Mouse (Mus musculus) bone marrow macrophage, adult 2 months (primary cell): ENCODE measurements around the gene Nkx6-2. TPM values are rescaled to one million over a fixed set of nuclear protein-coding genes. Genes with fewer than 3 reads are reported as not detected.

Experiments used
- H3K27ac ChIP-seq: 2 replicates; pipeline ENCODE4 v1.5.1; 2012; ENCODE audit warnings: low read depth, low read length; ENCODE audit not compliant: insufficient read depth
- H3K4me1 ChIP-seq: 2 replicates; pipeline ENCODE4 v1.6.1; 2012; ENCODE audit warnings: low read length; ENCODE audit not compliant: control insufficient read depth, insufficient read depth
- H3K4me3 ChIP-seq: 2 replicates; pipeline ENCODE4 v1.5.1; 2012; ENCODE audit warnings: mild to moderate bottlenecking, low read length, moderate library complexity; ENCODE audit not compliant: insufficient read depth
- CTCF ChIP-seq: IDR thresholded peaks from 2 replicates; pipeline ENCODE4 v1.5.1; 2012; ENCODE audit warnings: low read depth, mild to moderate bottlenecking, low read length, moderate library complexity
- POLR2A ChIP-seq: IDR thresholded peaks from 2 replicates; pipeline ENCODE4 v1.6.1; 2012; ENCODE audit warnings: mild to moderate bottlenecking, low read depth, low read length, borderline replicate concordance
- polyA plus RNA-seq: library from polyadenylated mRNA; stranded (reverse); fragments of >200 nt; gene quantifications from 2 replicates; pipeline ENCODE4 v1.2.4, GENCODE M21; 2012; ENCODE audit not compliant: missing spikeins, insufficient read depth, insufficient read length

Gene Nkx6-2
- polyA plus RNA-seq, 1 experiment: not detected

DNA sequence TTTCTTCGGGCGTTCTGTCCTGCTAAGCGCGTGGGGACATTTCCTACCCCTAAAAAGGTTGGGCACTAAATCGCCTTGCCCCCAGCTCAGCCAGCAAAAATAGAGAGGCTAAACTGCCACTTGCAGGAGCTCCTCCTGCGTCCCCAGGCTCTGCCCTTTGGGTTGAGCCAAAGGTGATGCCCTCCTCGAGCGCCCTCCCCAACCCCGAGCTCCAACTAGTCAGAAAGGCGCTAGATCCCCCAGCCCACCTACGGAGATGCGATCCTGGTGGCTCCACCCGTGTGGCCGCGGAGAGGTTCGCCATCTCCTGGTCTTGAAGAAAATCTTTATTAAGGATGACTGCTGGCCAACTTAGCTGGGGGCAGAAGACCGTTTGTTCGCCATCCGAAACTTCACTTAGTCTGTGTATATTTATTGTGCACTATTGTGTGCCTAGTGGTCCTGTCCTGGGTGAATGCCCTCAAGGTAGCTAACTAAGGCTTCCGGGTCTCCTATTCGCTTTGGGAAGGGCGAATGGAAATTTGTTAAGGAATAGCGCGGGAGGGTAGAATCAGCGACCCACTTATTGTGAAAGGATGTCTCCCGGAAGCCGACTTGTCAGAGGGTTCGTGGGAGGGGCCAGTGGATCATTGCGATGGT, 2.7 kb upstream of the Nkx6-2 start:
- TF ChIP-seq POLR2A (no peak), CTCF (no peak)
- H3K27ac ChIP-seq: no peak overlapping the region
- H3K4me1 ChIP-seq: 0 out of 2 replicates have a peak, but pooled peaks cover 2% of the 10 kb centered on the region
- H3K4me3 ChIP-seq: no peak overlapping the region

- H3K4me3 ChIP-seq: peak overlapping the region; percentile 25
- no peak for TF ChIP-seq POLR2A
- no peak for TF ChIP-seq CTCF
- no peak overlapping the region for H3K27ac ChIP-seq
- 0 out of 2 replicates have a peak, but pooled peaks cover 2% of the 10 kb centered on the region for H3K4me1 ChIP-seq
Observed at GRCm38 (mm10) chr7:139584221-139585175, 1.9 kb upstream of the Nkx6-2 start.

DNA sequence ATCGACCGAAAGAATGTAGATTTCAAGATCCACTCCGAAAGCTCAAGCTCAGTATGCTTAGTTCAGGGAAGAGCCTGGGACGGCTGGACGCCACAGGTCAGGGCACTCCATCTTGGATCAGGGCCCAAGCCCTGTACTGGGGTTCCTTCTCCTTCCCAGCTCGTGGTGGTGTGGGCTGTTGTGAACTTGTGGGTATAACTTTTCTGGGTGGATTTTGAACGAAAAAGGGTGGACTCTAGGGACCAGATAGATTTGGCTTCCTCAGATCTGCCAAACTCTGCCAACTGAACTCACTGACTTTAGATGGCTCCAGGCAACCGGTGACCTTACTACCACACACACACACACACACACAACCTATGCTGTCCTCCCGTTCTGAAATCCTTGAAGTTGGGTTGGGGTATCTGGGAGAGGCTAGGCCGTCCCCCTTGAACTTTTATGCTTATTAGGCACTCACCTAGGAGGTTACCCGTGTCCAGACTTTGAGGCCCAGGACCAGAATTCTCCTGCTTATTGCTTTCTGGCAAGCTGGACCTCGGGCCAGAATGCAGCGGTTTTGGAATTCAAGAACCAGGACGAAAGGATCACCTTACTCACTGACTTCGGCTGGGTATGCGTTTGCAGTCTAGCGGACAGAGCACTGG, 619 bp upstream of the Nkx6-2 start:
- no peaks in the 10 kb centered on the region for H3K4me1 ChIP-seq
- TF ChIP-seq CTCF (no peak), POLR2A (no peak)
- no peak overlapping the region for H3K27ac ChIP-seq
- H3K4me3 ChIP-seq: no peak overlapping the region

GRCm38 (mm10) chr7:139581801-139582571, 611 bp downstream of the Nkx6-2 start:
- no peaks in the 10 kb centered on the region for H3K4me1 ChIP-seq
- no peak overlapping the region for H3K27ac ChIP-seq
- H3K4me3 ChIP-seq: peak overlapping the region; percentile 15; the same call in 1 of the 2 replicates
- TF ChIP-seq CTCF (no peak), POLR2A (no peak)

GRCm38 (mm10) chr7:139580851-139581775, 1.5 kb downstream of the Nkx6-2 start:
- H3K4me3 ChIP-seq: no peak overlapping the region
- TF ChIP-seq POLR2A (no peak), CTCF (no peak)
- H3K27ac ChIP-seq: no peak overlapping the region
- H3K4me1 ChIP-seq: no peaks in the 10 kb centered on the region

DNA sequence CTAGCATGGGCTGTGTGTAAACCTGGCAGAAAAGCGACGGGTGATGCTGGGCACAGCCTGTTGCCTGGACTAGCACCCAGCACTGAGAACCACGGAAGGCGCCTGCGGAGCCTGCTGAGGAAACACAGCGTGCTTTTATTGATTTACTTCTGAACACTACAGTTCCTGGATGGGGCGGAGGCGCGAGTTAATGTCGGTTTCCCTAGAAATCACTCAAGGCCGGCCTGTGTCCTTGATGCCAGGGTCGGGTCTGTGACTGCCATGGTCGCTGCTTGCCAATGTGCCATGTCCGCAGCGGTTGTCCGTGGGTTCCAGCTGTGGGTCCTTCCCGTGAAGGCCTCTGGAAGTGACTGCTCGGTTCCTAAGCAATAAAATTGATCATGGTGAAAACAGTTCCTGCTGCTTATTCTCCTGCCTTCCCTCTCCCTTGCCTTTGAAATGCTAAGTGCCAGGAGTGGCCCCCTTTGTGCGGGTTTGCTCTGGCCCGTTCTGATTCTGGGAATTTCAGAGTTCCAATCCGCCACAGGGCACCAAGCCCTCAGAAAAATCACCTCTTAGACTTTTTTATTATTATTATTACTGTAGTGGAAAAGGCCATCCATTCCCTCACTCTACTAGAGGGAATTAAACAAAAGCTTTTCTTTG, 3.2 kb downstream of the Nkx6-2 start:
- no peak overlapping the region for H3K4me3 ChIP-seq
- H3K4me1 ChIP-seq: no peaks in the 10 kb centered on the region
- no peak for TF ChIP-seq POLR2A
- TF ChIP-seq CTCF: no peak
- H3K27ac ChIP-seq: no peak overlapping the region

GRCm38 (mm10) chr7:139576064-139576686, 6.4 kb downstream of the Nkx6-2 start:
- H3K27ac ChIP-seq: no peak overlapping the region
- no peaks in the 10 kb centered on the region for H3K4me1 ChIP-seq
- no peak for TF ChIP-seq POLR2A
- TF ChIP-seq CTCF: no peak
- no peak overlapping the region for H3K4me3 ChIP-seq

- Histone ChIP-seq H3K27ac (no peak overlapping the region), H3K4me1 (no peaks in the 10 kb centered on the region), H3K4me3 (no peak overlapping the region)
- TF ChIP-seq POLR2A: no peak
Observed at GRCm38 (mm10) chr7:139572665-139573064, 9.9 kb downstream of the Nkx6-2 start.
